Mouse (Mus musculus): ENCODE results near the gene Itpka.

DNA sequence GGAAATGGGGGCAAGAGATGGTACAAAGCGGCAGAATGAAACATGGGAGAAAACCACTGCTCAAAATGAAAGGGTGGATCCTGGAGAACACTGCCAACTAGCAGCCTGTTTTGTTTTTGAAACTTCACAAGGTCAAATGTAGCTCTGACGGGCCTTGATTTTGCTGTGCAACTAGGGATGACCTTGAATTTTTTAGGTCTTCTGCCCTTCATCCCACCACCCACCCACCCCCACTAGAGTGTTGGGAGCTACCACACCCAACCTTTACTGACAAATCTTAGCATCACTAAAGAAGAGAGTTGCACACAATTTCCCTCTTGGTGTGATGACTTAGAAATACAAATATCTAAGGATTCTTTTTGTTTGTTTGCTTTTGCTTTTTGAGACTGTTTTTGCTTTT, 47.9 kb downstream of the Itpka start:
- TF ChIP-seq CTCF (IDR thresholded peaks at IDR 0.05; ENCODE audit: insufficient read depth, low read depth, low read length) (no peak), POLR2A (IDR thresholded peaks at IDR 0.05; ENCODE audit: insufficient read depth, low read depth, low read length) (no peak)
